Mouse (Mus musculus) telencephalon, adult 2 months (tissue): ENCODE results near the gene Alox12b.

Experiments used
- DNase-seq: peaks from one replicate; pipeline ENCODE4 v3.0.0-alpha.2; 2011; ENCODE audit warnings: low read depth, low spot score

The Alox12b gene

DNA sequence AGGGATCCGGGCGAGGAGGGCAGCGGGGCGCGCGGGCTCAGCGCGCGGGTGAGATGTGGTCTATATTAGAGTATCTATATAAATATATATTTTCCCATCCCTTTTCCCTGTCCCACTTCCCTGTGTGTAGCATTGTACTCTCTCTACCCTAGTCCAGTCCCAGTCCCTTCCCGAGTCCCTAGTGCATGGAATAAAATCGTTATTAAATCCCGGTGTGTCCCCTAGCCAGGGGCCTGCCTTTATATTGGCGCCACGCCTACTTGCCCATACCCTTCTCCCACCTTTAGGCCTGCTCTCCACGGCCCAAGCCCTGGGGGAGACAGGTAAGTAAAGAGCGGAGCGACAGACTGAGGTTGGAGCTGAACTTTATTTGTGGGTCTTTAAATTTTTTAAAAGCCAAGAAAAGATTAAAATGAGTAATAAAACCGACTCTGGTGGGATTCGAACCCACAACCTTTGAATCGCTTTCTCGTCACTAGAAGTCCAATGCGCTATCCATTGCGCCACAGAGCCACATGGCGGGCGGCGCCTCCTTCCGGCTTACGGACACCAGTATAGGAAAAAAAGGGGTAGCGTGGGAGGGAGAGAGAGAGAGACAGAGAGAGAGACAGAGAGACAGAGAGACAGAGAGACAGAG is 33.6 kb upstream of the Alox12b start:
- DNase-seq = no peak

DNA sequence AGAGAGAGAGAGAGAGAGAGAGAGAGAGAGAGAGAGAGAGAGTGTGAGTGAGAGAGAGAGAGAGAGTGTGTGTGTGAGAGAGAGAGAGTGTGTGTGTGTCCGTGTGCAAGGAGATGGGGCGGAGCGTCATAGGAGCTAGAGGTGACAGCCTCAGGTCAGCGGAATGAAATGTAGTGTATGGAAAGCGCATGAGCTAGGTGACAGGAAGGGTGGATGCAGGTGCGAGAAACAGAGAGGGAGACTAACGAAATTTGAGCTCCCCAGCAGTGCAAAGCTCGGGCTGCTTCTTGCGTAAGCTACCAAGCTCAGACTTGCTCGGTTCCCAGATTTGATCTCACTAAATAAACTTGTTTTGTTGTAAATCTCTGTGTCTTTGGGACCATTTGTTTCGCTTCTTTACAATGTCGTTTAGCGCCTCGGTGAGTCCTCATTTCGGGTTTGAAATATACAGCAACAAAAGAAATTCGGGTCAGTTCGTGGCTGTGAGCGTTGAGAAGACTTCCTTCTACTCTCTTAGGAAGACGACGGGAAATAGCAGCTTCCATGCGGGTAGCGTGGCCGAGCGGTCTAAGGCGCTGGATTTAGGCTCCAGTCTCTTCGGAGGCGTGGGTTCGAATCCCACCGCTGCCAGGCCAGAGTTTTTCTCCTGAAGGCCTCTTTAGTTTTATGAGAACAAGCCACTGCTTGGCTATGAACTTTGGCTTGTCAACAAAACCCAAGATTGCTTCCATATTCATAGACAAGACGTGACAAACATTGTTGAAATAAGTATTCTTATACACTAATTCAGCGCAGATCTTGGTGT is 32.9 kb upstream of the Alox12b start:
- peak; percentile 86 for DNase-seq

DNA sequence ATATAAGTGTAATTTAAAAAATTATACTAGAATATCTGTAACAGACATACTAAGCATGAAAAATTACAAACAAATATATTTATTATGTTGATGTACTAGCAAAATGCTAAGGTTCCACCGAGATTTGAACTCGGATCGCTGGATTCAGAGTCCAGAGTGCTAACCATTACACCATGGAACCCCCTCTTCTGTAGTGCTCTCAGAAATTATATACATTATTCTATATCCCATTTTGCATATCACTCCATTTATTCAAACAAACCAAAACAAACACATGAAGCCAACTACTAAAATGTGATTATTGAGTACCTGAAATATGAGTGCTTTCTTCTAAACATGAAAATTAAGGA is 32.3 kb upstream of the Alox12b start:
- DNase-seq = no peak

DNA sequence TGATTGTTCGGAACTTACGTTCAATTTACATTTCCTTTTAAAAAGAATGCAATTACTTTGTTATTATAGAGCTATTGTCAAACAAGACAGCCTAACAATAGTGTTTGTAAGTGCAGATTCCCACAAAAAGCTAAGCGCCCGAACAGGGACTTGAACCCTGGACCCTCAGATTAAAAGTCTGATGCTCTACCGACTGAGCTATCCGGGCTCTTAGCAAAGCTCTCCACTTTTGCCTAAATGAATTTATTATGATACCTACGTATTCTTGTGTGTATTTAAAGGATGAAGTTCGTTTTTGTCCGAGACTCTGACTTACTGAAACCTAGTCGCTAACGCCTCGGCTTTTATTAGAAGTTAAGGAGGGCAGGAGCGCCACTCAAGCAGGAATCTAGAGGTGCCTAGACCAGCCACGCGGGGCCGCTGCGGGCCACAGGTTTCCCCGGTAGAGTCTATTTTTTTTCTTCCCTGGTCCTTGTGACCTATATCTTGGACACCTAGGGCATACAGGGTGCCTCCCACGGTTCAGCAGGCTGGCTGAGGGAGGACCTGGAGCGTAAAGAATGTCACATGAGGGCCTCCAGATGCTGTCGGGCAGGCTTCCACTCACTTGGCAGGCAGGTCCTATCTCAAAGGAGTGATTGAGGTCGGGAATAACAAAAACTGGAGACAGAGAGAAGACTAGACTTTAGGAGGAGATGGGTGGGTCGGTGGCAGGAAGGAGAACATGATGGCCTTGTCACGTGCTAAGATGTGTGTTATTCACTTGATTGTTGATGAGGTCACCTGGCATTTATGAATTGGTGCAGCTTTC is 31.5 kb upstream of the Alox12b start:
- DNase-seq = peak; percentile 81

DNA sequence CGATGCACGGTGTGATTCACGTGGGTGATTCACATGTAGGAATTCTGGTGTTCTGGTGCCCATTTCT is 31.1 kb upstream of the Alox12b start, which contains the start of gene Aloxe3:
Gene Aloxe3 (plus strand): TSS at position 45 of the 67 bp plus-strand sequence.
- DNase-seq = no peak

DNA sequence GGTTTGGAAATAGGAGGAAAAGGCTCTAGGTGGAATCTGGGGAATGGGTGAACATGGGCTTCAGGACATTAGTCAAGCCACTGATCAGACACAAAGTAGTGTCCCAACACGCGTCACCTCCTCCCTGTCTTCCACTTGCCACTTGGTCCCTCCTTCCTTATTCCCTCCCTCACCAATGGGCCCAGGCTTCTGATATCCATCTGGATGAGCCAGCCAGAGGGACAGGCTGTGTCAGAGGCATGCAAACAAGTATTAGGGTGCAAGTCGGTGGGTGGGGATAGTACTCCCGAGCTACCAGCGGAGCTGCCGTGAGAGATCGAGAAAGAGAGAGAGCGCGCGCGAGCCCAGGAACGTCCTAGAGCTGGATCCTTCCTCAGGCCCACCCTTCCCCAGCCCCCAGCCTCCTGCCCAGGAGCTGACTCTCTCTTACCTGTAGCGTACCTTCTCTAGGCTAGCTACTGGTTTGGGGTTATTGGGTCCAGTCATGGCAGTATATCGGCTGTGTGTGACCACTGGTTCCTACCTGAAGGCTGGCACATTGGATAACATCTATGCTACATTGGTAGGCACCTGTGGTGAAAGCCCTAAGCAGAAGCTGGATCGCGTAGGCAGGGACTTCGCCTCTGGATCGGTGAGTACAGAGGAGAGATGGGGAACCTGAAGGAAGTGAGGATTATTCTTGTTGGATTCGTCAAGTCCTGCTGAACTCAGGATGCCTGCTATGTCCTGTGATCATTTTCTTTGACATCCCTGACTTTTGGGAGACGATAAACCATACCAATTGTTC is 30.7 kb upstream of the Alox12b start:
- no peak for DNase-seq

DNA sequence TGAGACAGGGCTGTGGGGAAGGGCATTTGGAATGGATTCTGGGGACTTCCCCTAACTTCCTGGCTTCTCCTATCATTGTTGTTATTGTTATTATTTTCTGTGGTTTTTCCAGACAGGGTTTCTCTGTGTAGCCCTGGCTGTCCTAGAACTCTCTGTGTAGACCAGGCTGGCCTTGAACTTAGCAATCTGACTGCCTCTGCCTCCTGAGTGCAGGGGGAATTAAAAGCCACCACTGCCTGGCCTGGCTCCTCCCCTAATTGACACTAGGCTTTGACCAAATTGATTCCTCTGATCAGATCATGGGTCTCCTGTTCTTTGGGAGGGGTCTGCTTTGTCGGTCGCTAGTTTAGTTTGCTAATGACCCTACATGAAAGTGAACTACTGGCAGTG is 30.1 kb upstream of the Alox12b start:
- DNase-seq = no peak

DNA sequence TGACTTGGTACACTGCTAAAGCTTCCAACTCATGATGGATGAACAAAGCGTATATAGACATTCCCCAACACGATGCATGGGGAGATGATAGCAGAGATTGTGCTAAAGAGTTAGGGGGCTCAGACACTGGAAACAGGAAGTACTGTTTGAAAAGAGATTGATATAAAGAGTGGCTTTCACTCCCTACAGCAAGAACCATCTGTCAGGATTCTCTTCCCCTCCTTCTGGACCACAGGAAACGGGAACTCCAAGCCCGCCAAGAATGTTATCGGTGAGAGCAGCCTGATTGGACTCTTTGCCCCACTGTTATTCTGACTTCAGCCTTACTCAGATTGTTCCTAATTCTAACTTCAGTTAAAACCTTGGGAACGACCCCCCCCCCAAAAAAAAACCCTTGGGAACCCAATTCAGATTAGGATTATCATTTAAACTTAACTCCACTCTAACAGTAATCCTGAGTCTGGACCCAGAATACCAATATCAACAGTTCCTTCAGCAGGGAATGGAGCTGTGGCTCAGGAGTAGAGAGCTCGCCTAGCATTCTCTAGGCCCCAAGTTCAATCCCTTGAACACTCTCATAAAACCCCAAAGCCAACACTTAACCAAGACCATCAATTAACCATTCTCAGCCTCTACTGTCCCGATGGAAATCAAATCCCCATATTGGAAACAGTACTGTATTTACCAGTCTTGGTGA is 28.2 kb upstream of the Alox12b start:
- no peak for DNase-seq

DNA sequence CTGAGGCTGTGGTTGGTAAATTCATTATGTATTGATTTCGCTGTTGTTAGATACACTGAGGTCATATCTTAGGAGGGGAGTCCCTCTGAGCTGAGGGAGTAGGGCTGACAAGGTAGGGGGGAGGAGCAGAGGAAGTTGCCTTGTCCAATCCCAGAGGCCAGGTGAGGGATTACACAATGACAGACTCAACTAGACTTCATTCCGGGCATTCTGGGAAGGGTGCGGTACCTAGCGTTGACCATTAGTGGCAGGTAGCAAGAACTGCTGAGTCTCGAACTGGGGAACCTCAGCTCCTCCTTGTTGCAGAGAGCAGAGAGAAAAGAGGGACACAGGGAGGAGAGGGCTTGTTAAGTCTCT is 23.2 kb upstream of the Alox12b start:
- no peak for DNase-seq

DNA sequence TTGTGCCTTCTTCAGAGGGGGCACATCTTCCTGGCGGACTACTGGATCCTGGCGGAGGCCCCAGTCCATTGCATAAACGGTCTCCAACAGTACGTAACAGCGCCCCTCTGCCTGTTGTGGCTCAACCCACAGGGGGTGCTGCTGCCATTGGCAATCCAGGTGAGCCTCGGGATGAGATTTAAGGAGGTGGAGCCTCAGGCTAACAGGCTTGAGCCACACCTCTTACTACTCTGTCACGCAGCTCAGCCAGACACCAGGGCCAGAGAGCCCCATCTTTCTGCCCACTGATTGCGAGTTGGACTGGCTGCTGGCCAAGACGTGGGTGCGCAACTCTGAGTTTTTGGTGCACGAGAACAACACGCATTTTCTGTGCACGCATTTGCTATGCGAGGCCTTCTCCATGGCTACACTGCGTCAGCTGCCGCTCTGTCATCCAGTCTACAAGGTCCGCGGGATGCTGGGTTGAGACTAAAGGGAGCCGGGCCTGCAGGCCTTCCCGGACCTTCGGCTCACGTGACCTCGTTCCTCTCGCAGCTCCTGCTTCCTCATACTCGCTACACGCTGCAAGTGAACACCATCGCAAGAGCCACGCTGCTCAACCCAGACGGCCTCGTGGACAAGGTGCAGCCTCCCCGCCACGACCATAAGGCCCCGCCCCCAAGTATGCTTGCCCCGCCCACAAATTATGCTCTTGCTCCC is 22.7 kb upstream of the Alox12b start:
- peak; percentile 77 for DNase-seq

DNA sequence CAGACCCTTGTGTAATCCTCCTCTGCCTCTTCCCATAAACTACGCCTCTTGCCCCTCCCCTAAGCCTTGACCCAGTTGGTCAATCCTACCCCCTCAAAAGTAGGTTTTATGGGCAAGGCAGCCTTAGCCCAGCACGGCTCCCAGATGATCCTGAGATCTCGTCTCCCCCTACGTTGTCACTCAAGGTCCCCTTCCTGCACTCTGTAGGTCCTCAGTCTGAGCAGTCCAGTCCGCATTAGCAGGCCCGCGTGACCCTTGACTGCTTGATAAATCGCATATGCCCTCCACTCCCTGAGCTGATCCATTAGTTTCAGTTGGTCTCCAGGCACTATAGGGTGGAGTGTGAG is 22.2 kb upstream of the Alox12b start:
- DNase-seq = no peak

DNA sequence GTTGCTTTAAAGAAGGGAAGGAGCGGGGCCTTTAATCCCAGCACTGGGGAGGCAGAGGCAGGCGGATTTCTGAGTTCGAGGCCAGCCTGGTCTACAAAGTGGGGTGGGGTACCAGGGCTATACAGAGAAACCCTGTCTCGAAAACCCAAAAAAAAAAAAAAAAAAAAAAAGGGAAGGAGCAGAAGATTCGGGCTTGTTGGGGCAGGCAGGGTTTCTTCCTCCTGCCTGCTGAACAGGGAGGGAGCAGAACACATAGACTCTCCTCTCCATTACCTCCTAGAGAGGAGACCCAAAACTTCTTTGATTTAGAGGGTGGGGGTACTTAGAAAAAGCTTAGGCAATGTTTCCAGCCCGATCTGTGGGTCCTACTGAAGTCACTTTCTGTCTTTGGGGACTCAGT is 21.4 kb upstream of the Alox12b start:
- DNase-seq = no peak

DNA sequence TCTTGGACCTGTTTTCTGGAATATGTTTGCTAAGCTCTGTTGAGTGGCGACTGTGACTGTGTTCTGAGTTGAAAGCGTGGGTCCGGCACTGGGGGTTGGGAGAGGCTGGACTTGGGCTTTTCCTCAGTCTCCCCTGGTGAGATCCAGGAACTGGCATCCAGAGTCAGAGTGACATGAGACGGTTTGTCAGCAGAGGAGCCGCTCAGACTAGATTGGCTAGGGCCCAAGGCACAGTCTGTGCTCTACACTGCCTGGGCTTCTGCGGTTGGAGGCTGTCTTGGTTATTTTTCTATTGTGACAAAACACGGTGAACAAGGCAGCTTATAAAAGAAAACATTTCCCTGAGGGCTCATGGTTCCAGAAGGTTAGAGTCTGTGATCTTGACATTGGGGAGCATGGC is 9.2 kb upstream of the Alox12b start:
- DNase-seq = no peak

DNA sequence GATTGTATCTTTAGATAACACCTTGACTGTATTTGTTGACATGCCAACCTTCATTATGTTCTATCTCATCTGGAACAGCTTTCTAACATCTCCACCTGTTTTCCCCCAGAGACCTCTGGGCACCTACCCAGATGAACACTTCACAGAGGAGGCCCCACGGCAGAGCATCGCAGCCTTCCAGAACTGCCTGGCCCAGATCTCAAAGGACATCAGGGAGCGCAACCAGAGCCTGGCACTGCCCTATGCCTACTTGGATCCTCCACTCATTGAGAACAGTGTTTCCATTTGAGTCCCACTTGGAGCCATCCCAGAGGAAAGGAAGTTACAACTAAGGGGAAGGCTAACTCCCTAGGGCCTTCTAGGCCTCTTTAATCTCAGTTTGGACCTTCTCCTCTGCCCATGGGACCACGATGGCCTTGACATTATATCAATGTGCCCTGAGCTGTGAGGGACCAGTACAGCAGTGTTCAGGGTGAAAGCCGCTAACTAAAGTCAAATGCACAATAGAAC is 8.3 kb upstream of the Alox12b start:
- no peak for DNase-seq

DNA sequence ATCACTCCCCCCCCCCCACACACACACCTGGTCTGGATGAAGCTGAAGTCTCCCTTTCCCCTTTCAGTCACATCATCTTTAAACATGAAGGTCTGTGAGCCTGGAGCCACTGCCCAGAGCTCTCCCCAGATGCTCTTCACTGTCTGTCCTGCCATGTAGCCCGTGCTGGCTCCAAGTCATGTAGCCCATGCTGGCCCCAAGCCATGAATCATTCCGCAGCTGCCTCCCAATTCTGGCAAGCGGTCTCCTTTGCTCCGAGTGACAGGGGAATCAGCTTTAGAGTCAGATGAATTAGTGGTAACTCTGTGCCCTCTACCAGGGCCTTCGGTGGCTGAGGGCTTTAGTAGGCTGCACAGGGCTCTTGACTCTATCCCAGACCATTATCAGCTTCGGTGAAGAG is 7.1 kb upstream of the Alox12b start:
- no peak for DNase-seq

DNA sequence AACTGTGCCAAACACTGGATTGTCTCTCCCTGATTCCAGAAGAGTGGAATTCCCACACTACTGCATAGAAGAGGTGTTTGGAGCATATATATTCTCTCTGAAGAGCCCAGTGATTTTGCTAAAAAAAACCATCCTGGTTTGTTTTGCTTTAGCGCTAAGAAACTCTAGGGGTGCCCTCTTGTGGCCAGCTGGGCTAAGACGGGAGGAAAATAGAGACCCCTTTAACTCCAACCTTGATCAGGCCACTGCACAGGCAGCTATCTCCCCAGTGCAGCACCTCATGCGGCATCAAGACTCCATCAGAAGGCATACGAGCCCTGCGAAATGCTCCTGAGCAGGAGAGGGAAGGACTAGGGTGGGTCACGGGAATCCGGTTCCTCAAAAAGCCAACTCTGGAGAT is 6.3 kb upstream of the Alox12b start:
- no peak for DNase-seq

DNA sequence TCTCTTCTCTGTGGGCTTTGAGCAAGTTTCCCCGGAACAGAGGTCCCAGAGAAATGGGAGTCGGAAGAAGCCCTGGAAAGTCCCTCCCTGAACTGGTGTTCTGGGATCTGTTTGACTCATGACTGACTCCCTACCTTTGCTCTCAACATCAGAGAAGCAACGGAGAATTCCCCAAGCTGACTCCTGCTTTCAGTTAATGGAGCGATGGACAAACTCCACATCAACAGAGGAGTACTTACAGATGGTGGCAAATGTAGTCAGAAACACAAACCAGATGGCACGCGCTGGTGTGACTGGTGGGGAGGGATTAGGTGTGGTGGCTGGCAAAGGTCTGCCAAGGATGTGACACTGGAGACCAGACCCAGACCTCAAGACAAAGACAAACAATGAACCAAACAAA is 5.8 kb upstream of the Alox12b start:
- no peak for DNase-seq

DNA sequence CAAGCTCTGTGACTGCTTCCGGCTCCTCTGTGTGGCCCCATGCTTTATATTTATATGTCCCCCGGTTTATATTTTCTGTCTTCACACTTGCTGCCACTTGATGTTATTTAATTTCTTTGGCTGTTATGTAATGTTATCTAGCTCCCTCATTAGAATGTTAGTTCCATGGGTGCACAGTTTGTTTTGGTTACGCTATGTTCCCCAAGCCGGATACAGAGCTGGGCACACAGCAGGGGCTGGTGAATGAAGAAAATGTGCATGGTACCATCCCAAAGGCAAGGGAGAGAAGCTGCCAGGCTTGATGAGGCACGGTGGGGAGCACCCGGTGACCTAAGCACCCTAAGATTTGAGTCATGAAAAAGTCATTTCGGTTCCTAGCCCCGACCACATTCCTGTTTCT is 3.0 kb upstream of the Alox12b start:
- DNase-seq = no peak

DNA sequence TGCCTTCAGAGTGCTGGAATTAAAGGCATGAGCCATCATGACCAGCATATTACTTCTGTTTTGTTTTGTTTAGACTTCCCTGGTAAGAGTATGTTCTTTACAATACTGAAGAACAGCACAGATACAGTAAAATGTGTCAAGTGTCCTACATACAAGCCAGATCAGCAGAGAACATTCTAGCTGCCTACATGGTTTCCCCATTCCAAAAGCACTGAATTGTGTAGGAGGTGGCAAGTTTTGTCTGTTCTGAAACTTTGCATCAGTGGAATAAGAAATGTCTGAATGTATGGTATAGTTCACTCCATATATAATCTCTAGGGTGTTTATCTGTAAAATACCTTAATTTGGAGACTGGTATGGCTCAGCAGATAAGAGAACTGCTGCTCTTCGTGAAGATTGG is 1.4 kb upstream of the Alox12b start:
- DNase-seq = peak; percentile 64

DNA sequence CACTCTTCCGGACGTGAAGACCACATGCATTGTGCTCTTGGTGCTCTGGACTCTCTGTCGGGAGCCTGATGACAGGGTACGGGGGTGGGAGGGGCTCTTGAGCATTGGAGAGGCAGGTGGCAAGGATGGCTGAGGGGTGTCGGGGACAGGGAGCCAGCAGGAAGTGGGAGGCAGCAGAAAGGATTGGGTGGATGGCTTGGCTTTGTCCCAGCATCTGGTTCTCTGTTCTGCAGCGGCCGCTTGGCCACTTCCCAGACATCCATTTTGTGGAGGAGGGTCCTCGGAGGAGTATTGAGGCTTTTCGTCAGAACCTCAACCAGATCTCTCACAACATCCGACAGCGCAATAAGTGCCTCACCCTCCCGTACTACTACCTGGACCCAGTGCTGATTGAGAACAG is 12.5 kb downstream of the Alox12b start:
- DNase-seq = no peak

DNA sequence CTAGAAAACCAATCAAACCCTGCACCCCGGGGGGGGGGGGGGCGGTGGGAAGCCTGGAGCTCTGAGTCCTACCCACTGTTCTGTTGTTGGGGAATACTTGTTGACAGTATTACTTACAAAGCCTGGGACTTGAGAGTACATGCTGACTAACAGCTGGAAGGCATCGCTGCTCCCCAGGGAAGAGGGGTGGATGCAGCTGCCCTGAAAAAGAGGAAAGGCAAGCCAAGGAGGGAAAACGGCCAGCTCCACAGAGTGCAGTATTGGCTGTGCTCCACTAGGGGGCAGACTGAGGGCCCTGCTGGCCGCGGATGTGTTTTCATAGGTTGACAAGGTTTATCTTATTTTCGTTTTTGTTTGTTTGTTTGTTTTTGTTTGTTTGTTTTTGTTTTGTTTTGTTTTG is 14.8 kb downstream of the Alox12b start:
- DNase-seq = no peak
